Mouse (Mus musculus) small intestine, adult 2 months (tissue): Measurements from ENCODE around the gene Rab4a.

Experiments used
- CTCF ChIP-seq: fragments of 200-500 bp; IDR thresholded peaks from 2 replicates; pipeline ENCODE4 v1.5.1; 2012; ENCODE audit warnings: low read depth, mild to moderate bottlenecking, control low read depth, inconsistent platforms, low read length, moderate library complexity, mixed read lengths; ENCODE audit not compliant: insufficient replicate concordance, insufficient read length; ENCODE audit errors: extremely low read depth
- POLR2A ChIP-seq: fragments of 200-500 bp; IDR thresholded peaks from 2 replicates; pipeline ENCODE4 v1.6.1; 2012; ENCODE audit warnings: low read depth, mild to moderate bottlenecking, control low read depth, inconsistent platforms, low read length, moderate library complexity

DNA sequence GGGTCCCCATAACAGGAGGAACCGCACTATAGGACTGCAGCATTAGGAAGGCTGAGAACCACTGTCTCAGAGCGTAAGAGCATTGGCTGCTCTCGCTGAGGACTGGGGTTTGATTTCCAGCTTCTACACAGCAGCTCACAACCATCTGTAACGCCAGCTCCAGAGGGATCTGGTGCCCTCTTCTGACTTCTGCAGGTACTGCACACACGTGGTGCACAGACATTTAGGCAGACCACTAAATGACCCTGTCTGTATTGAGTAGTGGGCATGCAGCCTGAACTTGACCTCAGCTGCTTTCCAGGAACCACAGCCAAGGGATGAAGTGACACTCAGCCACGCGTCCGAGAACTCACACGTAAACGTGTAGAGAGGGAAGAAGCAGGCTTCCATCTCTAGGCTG, 17.3 kb downstream of the Rab4a start:
- TF ChIP-seq CTCF (peak; percentile 37; the same call in 1 of the 2 replicates), POLR2A (no peak)
